Mouse (Mus musculus): ENCODE results near the gene Gspt1. TPM values are rescaled to one million over a fixed set of nuclear protein-coding genes. Genes with fewer than 3 reads are reported as not detected.
A peak's percentile ranks its signal among the peaks of the same experiment; 100 is the strongest.

Gspt1 gene
- total and polyA plus RNA-seq, 3 experiments, result 111 to 886 (median 147) TPM

- Histone ChIP-seq H3K27me3 (replicated peaks) (no peaks in the 10 kb centered on the region), H3K27ac (ENCODE audit: insufficient read depth, low read depth) (no peak overlapping the region), H3K9ac (ENCODE audit: insufficient read depth, low read depth) (no peak overlapping the region), H3K4me2 (ENCODE audit: insufficient read depth, low read depth, poor library complexity, severe bottlenecking) (no peak overlapping the region), H3K9me3 (replicated peaks; ENCODE audit: low read length) (no peaks in the 10 kb centered on the region), H3K4me3 (replicated peaks in 1 of 3; ENCODE audit: low read depth in 2 of 3, low read length in 2 of 3, poor library complexity in 1 of 3) (no peak overlapping the region), H3K79me2 (replicated peaks; ENCODE audit: control insufficient read depth, extremely low read depth, insufficient read depth, poor library complexity, severe bottlenecking) (peaks cover 8% of the 10 kb centered on the region), H3K4me1 (ENCODE audit: control insufficient read depth in 1 of 2, insufficient read depth in 2 of 2) (peaks cover 0 to 14% of the 10 kb centered on the region in 2 experiments; a peak in 1 of 4 replicates), H3K36me3 (replicated peaks in 1 of 2; ENCODE audit: control insufficient read depth in 1 of 2, insufficient read depth in 1 of 2, low read length in 1 of 2) (peaks cover 54 to 79% of the 10 kb centered on the region in 2 experiments)
- TF ChIP-seq POLR2A (IDR thresholded peaks at IDR 0.05; ENCODE audit: low read depth, low read length) (no peak), UBTF (IDR thresholded peaks at IDR 0.05; ENCODE audit: low read depth, low read length) (no peak), PAX5 (IDR thresholded peaks at IDR 0.05; ENCODE audit: low read length) (no peak), MAZ (IDR thresholded peaks at IDR 0.05; ENCODE audit: low read depth, low read length) (no peak), CHD1 (IDR thresholded peaks at IDR 0.05; ENCODE audit: low read depth, low read length) (no peak), EP300 (IDR thresholded peaks at IDR 0.05; ENCODE audit: low read length) (no peak), SMC3 (IDR thresholded peaks at IDR 0.05; ENCODE audit: low read depth, low read length) (no peak), BHLHE40 (IDR thresholded peaks at IDR 0.05; ENCODE audit: low read depth, low read length) (no peak), KAT2A (IDR thresholded peaks at IDR 0.05; ENCODE audit: insufficient replicate concordance, low read length) (no peak), POLR2AphosphoS2 (IDR thresholded peaks at IDR 0.05; ENCODE audit: low read depth, low read length) (no peak)
- DNase-seq (ENCODE audit: extremely low read depth), result no peak
- dilution Hi-C loops (cut with MboI; ENCODE audit: extremely low pct_ligation_motif_present, extremely low pct_unique_long_range_greater_than_20kb, low sequenced_read_pairs), result no loop called here
- in situ Hi-C loops (cut with MboI; ENCODE audit: low pct_ligation_motif_present, low pct_unique_long_range_greater_than_20kb, low sequenced_read_pairs), result no loop called here
Measured at GRCm38 (mm10) chr16:11193231-11193630, 60.9 kb downstream of the Gspt1 start.

- dilution Hi-C loops (cut with MboI; ENCODE audit: extremely low pct_ligation_motif_present, extremely low pct_unique_long_range_greater_than_20kb, low sequenced_read_pairs) (no loop called here), in situ Hi-C loops (cut with MboI; ENCODE audit: low pct_ligation_motif_present, low pct_unique_long_range_greater_than_20kb, low sequenced_read_pairs) (no loop called here)
- TF ChIP-seq TBP (conservative IDR thresholded peaks at IDR 0.05; ENCODE audit: low read depth, low read length) (no peak), UBTF (IDR thresholded peaks at IDR 0.05; ENCODE audit: low read depth, low read length) (no peak), MAFK (IDR thresholded peaks at IDR 0.05; ENCODE audit: insufficient replicate concordance, low read length) (no peak)
- no peaks in the 10 kb centered on the region for H3K27me3 ChIP-seq (replicated peaks)
- H3K27ac ChIP-seq (ENCODE audit: insufficient read depth, low read depth), result no peak overlapping the region
- no peaks in the 10 kb centered on the region for H3K9me3 ChIP-seq (replicated peaks; ENCODE audit: low read length)
- H3K4me1 ChIP-seq (ENCODE audit: control insufficient read depth in 1 of 2, insufficient read depth in 2 of 2), result no peaks in the 10 kb centered on the region
- H3K36me3 ChIP-seq (replicated peaks in 1 of 2; ENCODE audit: control insufficient read depth in 1 of 2, insufficient read depth in 1 of 2, low read length in 1 of 2), result peaks cover 27 to 49% of the 10 kb centered on the region in 2 experiments
- no peaks in the 10 kb centered on the region for H3K79me2 ChIP-seq (replicated peaks; ENCODE audit: control insufficient read depth, extremely low read depth, insufficient read depth, poor library complexity, severe bottlenecking)
- no peak overlapping the region for H3K4me3 ChIP-seq (replicated peaks in 1 of 3; ENCODE audit: low read depth in 2 of 3, low read length in 2 of 3, poor library complexity in 1 of 3)
- H3K9ac ChIP-seq (ENCODE audit: insufficient read depth, low read depth), result no peak overlapping the region
- DNase-seq (ENCODE audit: extremely low read depth), result no peak
- no peak overlapping the region for H3K4me2 ChIP-seq (ENCODE audit: insufficient read depth, low read depth, poor library complexity, severe bottlenecking)
Measured at GRCm38 (mm10) chr16:11190150-11190549, 64.0 kb downstream of the Gspt1 start.

- dilution Hi-C loops (cut with MboI; ENCODE audit: extremely low pct_ligation_motif_present, extremely low pct_unique_long_range_greater_than_20kb, low sequenced_read_pairs) (no loop called here), in situ Hi-C loops (cut with MboI; ENCODE audit: low pct_ligation_motif_present, low pct_unique_long_range_greater_than_20kb, low sequenced_read_pairs) (no loop called here)
- Histone ChIP-seq H3K4me3 (replicated peaks in 1 of 3; ENCODE audit: low read depth in 2 of 3, low read length in 2 of 3, poor library complexity in 1 of 3) (no peak overlapping the region), H3K4me1 (ENCODE audit: control insufficient read depth in 1 of 2, insufficient read depth in 2 of 2) (peaks cover 6 to 40% of the 10 kb centered on the region in 2 experiments; a peak in 3 of 4 replicates), H3K9me3 (replicated peaks; ENCODE audit: low read length) (peaks cover 9% of the 10 kb centered on the region), H3K4me2 (ENCODE audit: insufficient read depth, low read depth, poor library complexity, severe bottlenecking) (peak overlapping the region; percentile 99), H3K9ac (ENCODE audit: insufficient read depth, low read depth) (peak overlapping the region; percentile 70), H3K79me2 (replicated peaks; ENCODE audit: control insufficient read depth, extremely low read depth, insufficient read depth, poor library complexity, severe bottlenecking) (peaks cover 34% of the 10 kb centered on the region), H3K27ac (ENCODE audit: insufficient read depth, low read depth) (no peak overlapping the region), H3K36me3 (replicated peaks in 1 of 2; ENCODE audit: control insufficient read depth in 1 of 2, insufficient read depth in 1 of 2, low read length in 1 of 2) (peaks cover 0 to 16% of the 10 kb centered on the region in 2 experiments), H3K27me3 (replicated peaks) (no peaks in the 10 kb centered on the region)
- TF ChIP-seq RCOR1 (conservative IDR thresholded peaks at IDR 0.05; ENCODE audit: low read depth, low read length) (no peak), EP300 (IDR thresholded peaks at IDR 0.05; ENCODE audit: low read length) (0 out of 2 replicates have a peak, but pooled peaks have one; percentile 7)
- DNase-seq (ENCODE audit: extremely low read depth), result no peak
Measured at GRCm38 (mm10) chr16:11177404-11177803, 76.7 kb downstream of the Gspt1 start.

Data from CH12.LX (cell line).